Mouse (Mus musculus) urinary bladder, postnatal 10 days (tissue): ENCODE measurements around the gene Olfr801.

Experiments
- DNase-seq: peaks from one replicate; pipeline ENCODE4 v3.0.0; 2022; ENCODE audit warnings: low spot score

Gene Olfr801

DNA sequence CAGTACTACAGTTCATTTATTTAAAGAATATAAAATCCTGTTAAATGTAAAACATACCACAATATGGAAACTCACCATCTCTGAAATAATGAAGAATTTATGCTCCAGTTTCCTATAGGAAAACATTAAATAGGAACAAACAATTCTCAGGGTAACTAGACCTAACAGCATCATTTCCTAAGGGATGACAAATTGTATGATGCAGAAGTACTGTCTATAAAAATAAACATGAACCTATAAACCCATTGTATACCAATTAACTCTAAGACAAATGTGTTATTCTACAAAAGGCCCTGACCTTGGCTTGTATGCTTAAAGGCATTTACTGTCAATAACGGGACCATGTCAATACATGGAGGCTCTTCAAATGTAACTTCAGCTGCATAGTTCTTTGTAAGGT is at the start of gene Olfr801:
Gene Olfr801 (minus strand): TSS at position 101 of the 400 bp plus-strand sequence.
- no peak for DNase-seq

DNA sequence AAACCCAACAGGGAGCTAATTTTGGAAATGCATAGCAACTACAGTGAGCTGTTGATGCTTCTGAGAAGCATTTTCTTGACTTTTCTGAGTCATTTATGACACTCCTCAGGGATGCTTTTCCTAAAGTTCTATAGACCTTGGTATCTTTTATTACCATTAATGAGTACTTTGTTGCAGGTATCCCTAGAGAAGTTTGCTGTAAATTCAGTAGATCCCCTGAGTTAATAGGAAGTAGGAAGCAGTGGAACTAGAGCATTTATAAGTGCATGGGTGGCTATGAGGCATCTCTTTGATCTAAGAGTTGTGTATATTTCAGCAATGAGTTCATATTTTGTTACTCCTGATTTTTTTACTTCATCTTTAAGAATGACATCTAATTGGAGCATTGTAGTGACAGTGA is 29.2 kb upstream of the Olfr801 start, which contains the start of gene Olfr804:
Gene Olfr804 (plus strand): TSS at position 301 of the 400 bp plus-strand sequence.
- no peak for DNase-seq

DNA sequence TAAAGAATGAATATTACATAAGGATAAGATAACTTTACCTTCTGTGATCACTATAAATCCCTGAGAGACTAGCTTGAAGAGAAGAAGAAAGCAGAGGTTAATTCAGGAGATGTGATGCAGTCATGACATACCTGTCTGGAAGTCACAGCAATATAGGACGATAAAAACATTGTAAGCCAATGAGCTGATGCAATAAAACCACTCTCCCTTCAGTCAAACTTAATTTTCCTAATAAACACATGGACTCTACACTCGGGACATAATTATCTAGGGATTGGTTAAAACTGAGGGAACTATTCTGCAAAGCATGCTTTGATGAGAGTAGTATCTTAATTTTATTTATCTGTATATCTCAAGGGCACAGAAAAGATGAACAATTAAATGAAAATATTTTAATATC is 20.5 kb upstream of the Olfr801 start, which contains the start of gene Olfr803:
Gene Olfr803 (minus strand): TSS at position 101 of the 400 bp plus-strand sequence.
- no peak for DNase-seq

DNA sequence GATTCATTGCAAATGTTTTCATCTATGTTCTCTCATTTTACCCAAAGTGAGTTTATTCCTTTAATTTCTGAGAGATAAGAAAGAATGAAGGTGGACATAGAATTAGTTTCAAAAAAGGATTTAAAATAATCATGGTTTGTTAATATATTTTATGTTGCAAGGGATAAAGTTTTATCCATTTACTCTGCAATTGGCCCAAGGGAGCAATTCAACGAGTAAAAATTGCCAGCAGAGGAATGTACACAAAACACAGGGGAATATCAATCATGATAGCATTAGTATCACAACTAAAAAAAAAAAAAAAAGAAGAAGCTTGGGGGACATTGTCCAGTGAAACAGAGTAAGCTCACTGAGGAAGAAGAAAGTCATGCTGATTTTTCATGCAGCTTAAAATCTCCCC is 14.4 kb upstream of the Olfr801 start, which contains the start of gene Olfr802:
Gene Olfr802 (minus strand): TSS at position 101 of the 400 bp plus-strand sequence.
- no peak for DNase-seq

DNA sequence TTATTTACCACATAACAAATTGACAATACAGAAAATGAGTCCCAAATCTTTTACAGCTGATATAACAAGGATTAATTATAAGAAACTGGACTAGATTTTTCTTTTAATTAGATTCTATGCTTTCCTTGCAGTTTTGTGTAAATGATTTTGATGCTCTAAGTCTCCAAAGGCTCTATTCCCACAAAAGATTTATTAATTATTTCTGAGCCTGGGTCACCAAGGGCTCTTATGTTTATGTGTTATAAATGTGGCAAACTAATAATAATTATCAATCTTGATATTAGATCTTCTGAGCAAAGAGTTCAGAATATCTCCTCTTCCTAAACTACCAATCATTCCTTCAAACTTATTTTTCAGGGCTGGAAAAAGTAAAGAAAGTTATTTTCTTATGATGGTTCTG is 16.3 kb downstream of the Olfr801 start, which contains the start of gene Olfr800:
Gene Olfr800 (plus strand): TSS at position 301 of the 400 bp plus-strand sequence.
- DNase-seq: no peak

DNA sequence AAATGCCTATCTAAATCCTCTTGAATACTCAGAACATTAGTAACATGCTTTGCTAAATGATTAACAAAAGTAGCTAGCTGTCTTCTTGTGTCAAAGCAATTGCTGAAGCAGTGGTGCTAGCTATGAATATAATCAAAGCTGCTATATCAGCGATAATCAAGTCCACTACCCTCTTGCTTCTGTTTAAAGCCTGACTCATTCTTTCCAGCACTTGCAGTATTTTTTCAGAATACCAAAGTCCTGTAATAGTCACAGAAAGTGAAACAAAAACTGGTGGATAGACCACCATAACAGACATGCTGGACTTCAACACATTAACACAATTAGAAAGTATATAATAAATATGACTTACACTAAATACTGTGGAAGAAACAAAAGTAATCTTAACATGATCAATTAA is 21.9 kb downstream of the Olfr801 start:
- DNase-seq: no peak

DNA sequence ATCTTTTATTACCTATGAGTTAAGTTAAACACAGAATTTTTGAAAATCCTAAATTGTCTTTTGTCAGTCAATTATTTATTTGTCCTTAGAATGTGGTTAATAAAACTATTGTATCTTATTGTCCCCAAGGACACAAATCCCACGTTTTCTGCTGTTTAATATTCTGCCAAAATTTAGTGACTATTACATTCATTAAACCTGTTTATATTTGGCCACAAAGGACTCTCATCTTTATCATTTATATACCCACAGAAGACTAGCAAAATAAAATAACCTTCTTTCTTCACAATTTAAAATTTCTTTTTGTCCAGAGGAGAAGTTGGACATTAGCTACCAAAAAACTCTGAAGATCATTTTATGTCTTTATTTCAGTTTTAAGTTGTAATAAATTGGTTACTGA is 36.5 kb downstream of the Olfr801 start, which contains the start of gene Olfr799:
Gene Olfr799 (plus strand): TSS at position 301 of the 400 bp plus-strand sequence.
- no peak for DNase-seq

DNA sequence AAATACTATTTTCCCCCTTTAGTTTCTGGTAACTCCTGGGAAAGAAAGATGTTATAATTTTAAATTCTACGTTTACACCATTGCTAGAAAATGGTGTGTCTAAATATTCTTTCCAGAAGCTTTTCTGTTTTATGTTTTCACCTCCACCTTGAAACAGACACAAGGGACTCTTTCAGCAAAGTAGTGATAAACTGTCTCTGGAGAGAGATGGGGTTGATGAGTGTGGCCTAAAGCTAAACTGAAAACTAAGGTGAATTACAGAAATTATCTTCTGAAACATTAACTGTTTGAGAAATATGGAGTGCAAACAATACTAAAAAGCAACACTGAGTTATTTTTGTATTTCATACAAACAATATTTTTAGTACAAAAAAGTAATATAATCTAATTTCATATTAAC is 45.8 kb downstream of the Olfr801 start, which contains the start of gene Olfr798:
Gene Olfr798 (minus strand): TSS at position 101 of the 400 bp plus-strand sequence.
- no peak for DNase-seq

DNA sequence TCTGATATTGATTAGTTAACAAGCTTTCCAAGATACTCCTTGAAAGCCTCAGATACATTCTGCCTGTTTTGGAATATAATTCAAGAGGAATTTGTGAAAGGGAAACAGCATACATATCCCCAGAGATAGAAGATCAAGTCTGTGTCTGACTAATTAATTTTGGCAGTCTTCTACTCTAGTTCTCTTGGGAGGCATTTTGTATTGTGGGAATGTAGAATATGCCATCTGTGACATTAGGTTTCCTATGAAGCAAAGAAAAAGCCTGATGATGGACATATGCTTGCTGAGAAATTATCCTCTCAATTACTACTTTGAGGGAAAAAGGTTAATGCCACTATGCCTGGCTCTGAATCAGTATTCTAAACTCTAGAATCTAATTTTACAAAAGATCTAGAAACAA is 50.4 kb downstream of the Olfr801 start:
- no peak for DNase-seq

DNA sequence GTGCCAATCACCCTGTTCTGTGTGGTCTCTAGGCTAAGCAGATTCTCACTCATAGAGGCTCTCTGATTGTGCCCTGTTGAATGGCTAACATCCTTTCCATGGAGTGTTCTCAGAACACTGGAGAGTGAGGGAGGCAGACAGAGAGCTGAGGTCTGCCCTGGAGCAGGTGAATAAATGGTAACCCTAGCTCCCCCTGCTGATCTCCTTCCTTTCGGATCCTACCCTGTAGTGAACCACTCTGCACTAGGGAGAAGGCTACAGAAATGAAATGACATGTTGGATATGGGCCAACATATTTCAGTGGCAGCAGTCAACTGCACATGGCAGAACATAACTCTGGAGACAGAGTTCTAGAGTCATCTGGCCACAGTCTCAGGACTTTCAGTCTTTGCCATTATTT is 51.9 kb downstream of the Olfr801 start:
- no peak for DNase-seq
